Mouse (Mus musculus) retina, postnatal 1 day (tissue): ENCODE measurements around the gene Kcnc2.

Experiments used
- DNase-seq: peaks from one replicate; pipeline ENCODE4 v3.0.0-alpha.2; 2012

Kcnc2 gene

GRCm38 (mm10) chr10:112397194-112397593 is 126.3 kb downstream of the Kcnc2 start:
- no peak for DNase-seq

GRCm38 (mm10) chr10:112400591-112401404 is 129.9 kb downstream of the Kcnc2 start:
- DNase-seq: no peak

GRCm38 (mm10) chr10:112409525-112409924 is 138.6 kb downstream of the Kcnc2 start:
- DNase-seq: no peak

- DNase-seq: peak; percentile 18
Observed at GRCm38 (mm10) chr10:112423327-112423726, 152.4 kb downstream of the Kcnc2 start.

GRCm38 (mm10) chr10:112436950-112437349 is 166.0 kb downstream of the Kcnc2 start:
- DNase-seq: no peak

GRCm38 (mm10) chr10:112444640-112445039 is 173.7 kb downstream of the Kcnc2 start:
- DNase-seq: no peak

GRCm38 (mm10) chr10:112450910-112451309 is 180.0 kb downstream of the Kcnc2 start:
- DNase-seq: no peak

- DNase-seq: no peak
Observed at GRCm38 (mm10) chr10:112468689-112469384, 197.9 kb downstream of the Kcnc2 start.

- DNase-seq: no peak
Observed at GRCm38 (mm10) chr10:112474122-112474810, 203.3 kb downstream of the Kcnc2 start.

- DNase-seq: no peak
Observed at GRCm38 (mm10) chr10:112481461-112481860, 210.5 kb downstream of the Kcnc2 start.

- no peak for DNase-seq
Observed at GRCm38 (mm10) chr10:112481921-112482607, 211.1 kb downstream of the Kcnc2 start.

GRCm38 (mm10) chr10:112484387-112485105 is 213.6 kb downstream of the Kcnc2 start:
- no peak for DNase-seq

- DNase-seq: no peak
Observed at GRCm38 (mm10) chr10:112485819-112486218, 214.9 kb downstream of the Kcnc2 start.

- no peak for DNase-seq
Observed at GRCm38 (mm10) chr10:112488751-112489150, 217.8 kb downstream of the Kcnc2 start.
